In the genomic region with DNA sequence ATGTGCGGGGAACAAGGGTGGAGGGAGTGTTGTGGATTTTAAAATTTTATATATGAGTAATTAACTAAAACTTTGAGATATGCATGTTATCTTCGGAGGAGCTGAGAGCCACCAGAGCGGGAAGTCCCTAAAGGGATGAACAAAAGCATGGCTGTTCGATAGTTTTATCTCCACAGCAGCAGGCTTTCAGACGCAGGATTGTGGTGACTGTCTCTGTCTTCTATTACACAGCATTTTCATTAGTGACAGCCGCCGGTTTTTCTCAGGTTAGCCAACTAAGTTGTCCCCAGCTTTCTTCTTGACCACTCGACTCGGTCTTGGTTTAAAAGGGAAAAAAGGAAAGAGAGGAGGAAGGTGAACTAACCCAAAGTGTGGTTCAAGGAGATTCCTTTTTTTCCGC, we compare ENCODE assay signal across 8 mouse cellular contexts. TPM values are rescaled to one million over a fixed set of nuclear protein-coding genes. Genes with fewer than 3 reads are reported as not detected.
DNase-seq lines count a peak whose midpoint lies in the region; ATAC-seq and TF ChIP-seq lines count a peak whose summit lies in the region.

No protein-coding gene starts in this region.

- TF ChIP-seq EP300 in ES-Bruce4 (IDR thresholded peaks at IDR 0.05; ENCODE audit: insufficient read depth, low read depth, low read length): no peak

- no peak for DNase-seq in heart, embryonic 10.5 days (ENCODE audit: low spot score)
- DNase-seq in heart, postnatal 10 days: no peak
- DNase-seq in frontal cortex, adult 2 months (ENCODE audit: extremely low spot score in 1 of 2, low spot score in 1 of 2): no peak
- DNase-seq in left cerebral cortex, postnatal 36 days (ENCODE audit: low spot score in 2 of 2): no peak
- no peak for DNase-seq in layer of hippocampus, adult 11-12 months (ENCODE audit: low spot score)

- no peaks in the 10 kb centered on the region for H3K36me3 ChIP-seq in heart, embryonic 10.5 days
- no peaks in the 10 kb centered on the region for H3K36me3 ChIP-seq in ES-Bruce4 (ENCODE audit: control insufficient read depth, insufficient read depth, low read length, poor library complexity, severe bottlenecking)
- H3K36me3 ChIP-seq in forebrain, embryonic 13.5 days (ENCODE audit: poor library complexity, severe bottlenecking): no peaks in the 10 kb centered on the region
- no peaks in the 10 kb centered on the region for H3K36me3 ChIP-seq in liver, embryonic 15.5 days (replicated peaks)

- H3K27ac ChIP-seq in heart, embryonic 10.5 days: peak overlapping the region; percentile 94
- peak overlapping the region; percentile 6; the same call in 1 of the 2 replicates for H3K27ac ChIP-seq in ES-Bruce4 (ENCODE audit: insufficient read depth, low read length)
- 0 out of 2 replicates have a peak overlapping the region, but pooled peaks have one; percentile 40 for H3K27ac ChIP-seq in forebrain, embryonic 13.5 days
- peak overlapping the region; percentile 97 for H3K27ac ChIP-seq in liver, embryonic 15.5 days (replicated peaks)

- peak overlapping the region; percentile 60 for H3K4me2 ChIP-seq in forebrain, embryonic 13.5 days
- H3K4me2 ChIP-seq in liver, embryonic 15.5 days: peak overlapping the region; percentile 95

- intact Hi-C loops in heart, postnatal 10 days (cut with DNase I): loop anchor here (2.0 to 5.0 kb wide), 6 partner anchors 37 to 217 kb away; no protein-coding TSS in a partner anchor
- intact Hi-C loops in left cerebral cortex, postnatal 36 days (cut with DNase I): loop anchor here (5.0 kb wide), 4 partner anchors 77 to 217 kb away; no protein-coding TSS in a partner anchor

- no peaks in the 10 kb centered on the region for H3K27me3 ChIP-seq in heart, embryonic 10.5 days (ENCODE audit: insufficient read depth, poor library complexity, severe bottlenecking)
- no peaks in the 10 kb centered on the region for H3K27me3 ChIP-seq in ES-Bruce4 (ENCODE audit: control insufficient read depth, insufficient read depth, low read length, poor library complexity, severe bottlenecking)
- H3K27me3 ChIP-seq in forebrain, embryonic 13.5 days: 0 out of 2 replicates have a peak, but pooled peaks cover 2% of the 10 kb centered on the region
- 0 out of 2 replicates have a peak, but pooled peaks cover 6% of the 10 kb centered on the region for H3K27me3 ChIP-seq in liver, embryonic 15.5 days

- no peak overlapping the region for H3K9ac ChIP-seq in ES-Bruce4 (ENCODE audit: low read depth, poor library complexity, severe bottlenecking)
- peak overlapping the region; percentile 75 for H3K9ac ChIP-seq in forebrain, embryonic 13.5 days
- H3K9ac ChIP-seq in liver, embryonic 15.5 days: peak overlapping the region; percentile 82

- ATAC-seq in forebrain, embryonic 13.5 days: no peak
- ATAC-seq in liver, embryonic 15.5 days (ENCODE audit: insufficient read depth): no peak

- H3K4me1 ChIP-seq in heart, embryonic 10.5 days: peaks cover 34% of the 10 kb centered on the region
- H3K4me1 ChIP-seq in ES-Bruce4 (ENCODE audit: control insufficient read depth, insufficient read depth, low read length): no peaks in the 10 kb centered on the region
- H3K4me1 ChIP-seq in forebrain, embryonic 13.5 days: peaks cover 32% of the 10 kb centered on the region
- peaks cover 50% of the 10 kb centered on the region for H3K4me1 ChIP-seq in liver, embryonic 15.5 days (replicated peaks)

- no peak for TF ChIP-seq CTCF in ES-Bruce4 (IDR thresholded peaks at IDR 0.05; ENCODE audit: low read depth, low read length)

- no peak for TF ChIP-seq POLR2A in ES-Bruce4 (IDR thresholded peaks at IDR 0.05; ENCODE audit: insufficient read depth, low read length)

- 8% methylated on average over 10 of the region's 10 CpGs for WGBS in heart, embryonic 10.5 days
- WGBS in forebrain, embryonic 13.5 days: 15% methylated on average over 10 of the region's 10 CpGs
- WGBS in liver, embryonic 15.5 days (ENCODE audit: insufficient replicate concordance): 5% methylated on average over 10 of the region's 10 CpGs

- H3K9me3 ChIP-seq in heart, embryonic 10.5 days: no peaks in the 10 kb centered on the region
- no peaks in the 10 kb centered on the region for H3K9me3 ChIP-seq in ES-Bruce4 (replicated peaks; ENCODE audit: control insufficient read depth, insufficient read depth, low read length, poor library complexity, severe bottlenecking)
- no peaks in the 10 kb centered on the region for H3K9me3 ChIP-seq in forebrain, embryonic 13.5 days (replicated peaks)
- H3K9me3 ChIP-seq in liver, embryonic 15.5 days (replicated peaks): no peaks in the 10 kb centered on the region

- H3K4me3 ChIP-seq in heart, embryonic 10.5 days: peak overlapping the region; percentile 84
- H3K4me3 ChIP-seq in ES-Bruce4 (ENCODE audit: low read depth, low read length): no peak overlapping the region
- H3K4me3 ChIP-seq in forebrain, embryonic 13.5 days: peak overlapping the region; percentile 90
- H3K4me3 ChIP-seq in liver, embryonic 15.5 days (replicated peaks): peak overlapping the region; percentile 90

RNA-seq across cellular contexts. Expression of gene Daam1, which starts 0.7 kb away (rescaled TPM):
- 11.5 and 20.1 TPM in 2 replicates for polyA plus RNA-seq in heart, embryonic 10.5 days (2016; fragmentation: Nextera tagmentation; extraction: Ambion mirVana)
- total RNA-seq in heart, postnatal 10 days (2021): 10 to 100 TPM; 70.7 to 86.4 TPM
- polyA plus RNA-seq in ES-Bruce4 (2011; ENCODE audit: insufficient read depth, insufficient read length, low read depth, missing spikeins): 33.0 and 34.6 TPM in 2 replicates
- 17.6 and 20.6 TPM in 2 replicates for polyA plus RNA-seq in forebrain, embryonic 13.5 days (2015; fragmentation: Nextera tagmentation; extraction: Ambion mirVana)
- 8.8 and 9.2 TPM in 2 replicates for polyA plus RNA-seq in liver, embryonic 15.5 days (2015; fragmentation: Nextera tagmentation; extraction: Ambion mirVana)
- polyA plus RNA-seq in frontal cortex, adult 2 months (2012; rRNA removed): 25.5 and 27.2 TPM in 2 replicates
- 10 to 100 TPM; 49.3 to 53.9 TPM for total RNA-seq in left cerebral cortex, postnatal 36 days (2021)

Comparison
In these comparisons a context has a peak if more than half of its experiments do, and no peak if none do; other contexts are left out.
1. H3K27ac ChIP-seq: peak in every context shown above with its lines; median percentile 97 in liver, embryonic 15.5 days; 94 in heart, embryonic 10.5 days; 40 in forebrain, embryonic 13.5 days; 6 in ES-Bruce4.